Mouse (Mus musculus) liver, adult 10 weeks (tissue): ENCODE data around the gene Ankfn1. TPM values are rescaled to one million over a fixed set of nuclear protein-coding genes. Genes with fewer than 3 reads are reported as not detected.

Experiments
- polyA plus RNA-seq: library from polyadenylated mRNA; stranded (reverse); fragments of 350-450 nt; fragmentation: Illumina TruSeq; extraction: RNeasy Lipid Tissue Mini Kit (QIAGEN cat#74804); gene quantifications from one replicate; pipeline ENCODE4 v1.2.3, GENCODE M21; 2014; ENCODE audit warnings: low read depth, low replicate concordance

Gene Ankfn1
- not detected for polyA plus RNA-seq

GRCm38 (mm10) chr11:89777431-89777830, at the start of gene Ankfn1:
Ankfn1 (minus strand) TSS chr11:89777653.

Other genes starting within 250 kb of the Ankfn1 start
- 102 TPM for gene Pctp, start 225.2 kb upstream of the Ankfn1 start, polyA plus RNA-seq